Mouse (Mus musculus): ENCODE results near the gene Kat6b.

DNA sequence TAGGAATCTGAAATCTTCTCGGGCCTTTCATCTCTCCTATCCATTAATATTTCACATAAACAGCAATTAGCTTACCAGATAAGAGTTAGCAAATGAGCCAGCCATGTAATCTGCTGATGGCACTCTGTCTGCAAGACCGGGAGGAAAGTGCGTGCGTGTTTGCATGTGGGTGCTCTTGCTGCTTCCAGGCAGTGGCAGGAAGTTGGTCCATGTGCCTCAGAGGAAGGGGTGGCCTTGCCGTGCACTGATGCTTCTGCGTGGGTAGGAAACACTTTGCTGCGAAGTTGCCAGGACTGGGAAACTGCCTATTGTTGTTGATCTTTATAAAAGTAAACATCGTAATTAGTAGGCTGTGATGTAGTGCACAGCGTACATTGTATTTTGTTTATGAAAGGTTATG, 42.0 kb downstream of the Kat6b start:
- TF ChIP-seq CTCF (conservative IDR thresholded peaks at IDR 0.05 in 1 of 2, IDR thresholded peaks at IDR 0.05 in 1 of 2; ENCODE audit: low read depth in 2 of 2, low read length in 2 of 2) (no peak), MEF2A (IDR thresholded peaks at IDR 0.05; ENCODE audit: borderline replicate concordance, low read depth, low read length) (no peak), CHD2 (IDR thresholded peaks at IDR 0.05; ENCODE audit: low read length) (no peak), KAT2A (IDR thresholded peaks at IDR 0.05; ENCODE audit: insufficient replicate concordance, low read length) (no peak), ETS1 (conservative IDR thresholded peaks at IDR 0.05; ENCODE audit: low read depth, low read length) (no peak), POLR2A (IDR thresholded peaks at IDR 0.05; ENCODE audit: low read depth, low read length) (0 out of 2 replicates have a peak, but pooled peaks have one; percentile 15), TCF12 (IDR thresholded peaks at IDR 0.05; ENCODE audit: low read depth, low read length) (no peak), ZNF384 (IDR thresholded peaks at IDR 0.05; ENCODE audit: low read depth, low read length) (no peak), IRF4 (IDR thresholded peaks at IDR 0.05; ENCODE audit: low read depth, low read length) (no peak), ZMIZ1 (IDR thresholded peaks at IDR 0.05; ENCODE audit: low read depth, low read length) (no peak), E2F4 (IDR thresholded peaks at IDR 0.05; ENCODE audit: insufficient replicate concordance, low read depth, low read length) (no peak), RCOR1 (conservative IDR thresholded peaks at IDR 0.05; ENCODE audit: low read depth, low read length) (no peak)

Data from CH12.LX (cell line).